Mouse (Mus musculus): ENCODE measurements at regions not wholly inside any gene's neighbourhood (a gene's known extent, or its start where the extent isn't known, plus 50 kb on each side); places are given as distances from the start of the nearest gene placed in this dataset.

DNA sequence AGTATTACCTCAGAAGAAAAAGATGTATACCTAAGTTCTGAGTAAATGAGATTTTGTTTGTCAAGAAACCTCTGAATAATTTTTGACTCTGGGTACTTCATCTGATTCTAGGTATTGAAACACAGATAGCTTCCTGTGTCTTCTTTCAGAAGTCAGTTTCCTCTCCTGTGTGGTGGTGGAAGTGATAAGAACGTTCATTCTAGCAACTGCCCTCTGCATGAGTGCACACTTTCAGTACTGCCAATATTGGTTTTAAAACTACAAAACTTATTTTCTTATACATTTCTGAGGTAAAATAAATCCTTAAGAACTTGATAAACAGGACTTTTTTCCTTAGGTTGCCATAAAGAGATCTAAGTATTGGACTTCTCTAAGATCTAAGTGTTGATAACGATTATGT, 209.8 kb upstream of the Rasa1 start:
- TF ChIP-seq CTCF (IDR thresholded peaks at IDR 0.05; ENCODE audit: low read depth, low read length): no peak
- TF ChIP-seq POLR2A (IDR thresholded peaks at IDR 0.05; ENCODE audit: extremely low read depth, insufficient read depth, low read length): no peak
